Mouse (Mus musculus): ENCODE measurements at regions not wholly inside any gene's neighbourhood (a gene's known extent, or its start where the extent isn't known, plus 50 kb on each side); places are given as distances from the start of the nearest gene placed in this dataset.

GRCm38 (mm10) chr3:70250733-70251132, 243.3 kb downstream of the Otol1 start:
- Histone ChIP-seq H3K27me3 (ENCODE audit: insufficient read depth, low read length) (no peaks in the 10 kb centered on the region), H3K4me1 (ENCODE audit: insufficient read depth, low read length) (no peaks in the 10 kb centered on the region), H3K27ac (ENCODE audit: low read depth, low read length) (no peak overlapping the region), H3K4me3 (ENCODE audit: low read depth, low read length) (no peak overlapping the region), H3K36me3 (ENCODE audit: insufficient read depth, low read length) (no peaks in the 10 kb centered on the region), H3K9me3 (ENCODE audit: low read length) (no peaks in the 10 kb centered on the region), H3K9ac (replicated peaks; ENCODE audit: low read length, poor library complexity, severe bottlenecking) (no peak overlapping the region), H3K4me2 (ENCODE audit: low read depth, low read length, poor library complexity, severe bottlenecking) (no peak overlapping the region)
- no peak for ATAC-seq (ENCODE audit: low FRiP score)
- DNase-seq (ENCODE audit: low spot score), result peak; percentile 8
- no peak for TF ChIP-seq CTCF (IDR thresholded peaks at IDR 0.05)
- WGBS, result 71% methylated on average over 7 of the region's 7 CpGs

- Histone ChIP-seq H3K27me3 (ENCODE audit: insufficient read depth, low read length) (no peaks in the 10 kb centered on the region), H3K4me2 (ENCODE audit: low read depth, low read length, poor library complexity, severe bottlenecking) (no peak overlapping the region), H3K9me3 (ENCODE audit: low read length) (no peaks in the 10 kb centered on the region), H3K4me1 (ENCODE audit: insufficient read depth, low read length) (no peaks in the 10 kb centered on the region), H3K36me3 (ENCODE audit: insufficient read depth, low read length) (no peaks in the 10 kb centered on the region), H3K9ac (replicated peaks; ENCODE audit: low read length, poor library complexity, severe bottlenecking) (no peak overlapping the region), H3K27ac (ENCODE audit: low read depth, low read length) (no peak overlapping the region), H3K4me3 (ENCODE audit: low read depth, low read length) (no peak overlapping the region)
- no peak for TF ChIP-seq CTCF (IDR thresholded peaks at IDR 0.05)
- DNase-seq (ENCODE audit: low spot score) (no peak), ATAC-seq (ENCODE audit: low FRiP score) (no peak)
- WGBS, result 48% methylated on average over 3 of the region's 3 CpGs
Measured at GRCm38 (mm10) chr3:70263318-70263717, 255.9 kb downstream of the Otol1 start.

GRCm38 (mm10) chr3:70288590-70289388, 281.4 kb downstream of the Otol1 start:
- WGBS, result 52% methylated on average over 7 of the region's 7 CpGs
- Histone ChIP-seq H3K4me2 (ENCODE audit: low read depth, low read length, poor library complexity, severe bottlenecking) (no peak overlapping the region), H3K9me3 (ENCODE audit: low read length) (no peaks in the 10 kb centered on the region), H3K36me3 (ENCODE audit: insufficient read depth, low read length) (no peaks in the 10 kb centered on the region), H3K27ac (ENCODE audit: low read depth, low read length) (no peak overlapping the region), H3K4me1 (ENCODE audit: insufficient read depth, low read length) (no peaks in the 10 kb centered on the region), H3K9ac (replicated peaks; ENCODE audit: low read length, poor library complexity, severe bottlenecking) (no peak overlapping the region), H3K27me3 (ENCODE audit: insufficient read depth, low read length) (no peaks in the 10 kb centered on the region), H3K4me3 (ENCODE audit: low read depth, low read length) (no peak overlapping the region)
- no peak for DNase-seq (ENCODE audit: low spot score)
- ATAC-seq (ENCODE audit: low FRiP score), result no peak
- TF ChIP-seq CTCF (IDR thresholded peaks at IDR 0.05), result no peak

- Histone ChIP-seq H3K27ac (ENCODE audit: low read depth, low read length) (no peak overlapping the region), H3K9me3 (ENCODE audit: low read length) (no peaks in the 10 kb centered on the region), H3K9ac (replicated peaks; ENCODE audit: low read length, poor library complexity, severe bottlenecking) (no peak overlapping the region), H3K4me3 (ENCODE audit: low read depth, low read length) (no peak overlapping the region), H3K36me3 (ENCODE audit: insufficient read depth, low read length) (no peaks in the 10 kb centered on the region), H3K4me2 (ENCODE audit: low read depth, low read length, poor library complexity, severe bottlenecking) (no peak overlapping the region), H3K4me1 (ENCODE audit: insufficient read depth, low read length) (no peaks in the 10 kb centered on the region), H3K27me3 (ENCODE audit: insufficient read depth, low read length) (no peaks in the 10 kb centered on the region)
- DNase-seq (ENCODE audit: low spot score) (peak; percentile 48), ATAC-seq (ENCODE audit: low FRiP score) (no peak)
- WGBS, result 86% methylated on average over 1 of the region's 1 CpGs
- no peak for TF ChIP-seq CTCF (IDR thresholded peaks at IDR 0.05)
Measured at GRCm38 (mm10) chr3:70307556-70307955, 300.1 kb downstream of the Otol1 start.

- 81% methylated on average over 3 of the region's 3 CpGs for WGBS
- DNase-seq (ENCODE audit: low spot score) (no peak), ATAC-seq (ENCODE audit: low FRiP score) (no peak)
- H3K4me2 ChIP-seq (ENCODE audit: low read depth, low read length, poor library complexity, severe bottlenecking), result no peak overlapping the region
- no peak overlapping the region for H3K9ac ChIP-seq (replicated peaks; ENCODE audit: low read length, poor library complexity, severe bottlenecking)
- TF ChIP-seq CTCF (IDR thresholded peaks at IDR 0.05), result no peak
- no peak overlapping the region for H3K4me3 ChIP-seq (ENCODE audit: low read depth, low read length)
- no peaks in the 10 kb centered on the region for H3K36me3 ChIP-seq (ENCODE audit: insufficient read depth, low read length)
- H3K27me3 ChIP-seq (ENCODE audit: insufficient read depth, low read length), result no peaks in the 10 kb centered on the region
- no peaks in the 10 kb centered on the region for H3K4me1 ChIP-seq (ENCODE audit: insufficient read depth, low read length)
- no peak overlapping the region for H3K27ac ChIP-seq (ENCODE audit: low read depth, low read length)
- H3K9me3 ChIP-seq (ENCODE audit: low read length), result no peaks in the 10 kb centered on the region
Measured at GRCm38 (mm10) chr3:70308061-70308461, 300.6 kb downstream of the Otol1 start.

GRCm38 (mm10) chr3:70309304-70309703, 301.9 kb downstream of the Otol1 start:
- no peaks in the 10 kb centered on the region for H3K36me3 ChIP-seq (ENCODE audit: insufficient read depth, low read length)
- no peak for TF ChIP-seq CTCF (IDR thresholded peaks at IDR 0.05)
- no peaks in the 10 kb centered on the region for H3K27me3 ChIP-seq (ENCODE audit: insufficient read depth, low read length)
- no peak overlapping the region for H3K4me3 ChIP-seq (ENCODE audit: low read depth, low read length)
- WGBS, result 82% methylated on average over 4 of the region's 4 CpGs
- no peak overlapping the region for H3K4me2 ChIP-seq (ENCODE audit: low read depth, low read length, poor library complexity, severe bottlenecking)
- no peak overlapping the region for H3K9ac ChIP-seq (replicated peaks; ENCODE audit: low read length, poor library complexity, severe bottlenecking)
- no peak overlapping the region for H3K27ac ChIP-seq (ENCODE audit: low read depth, low read length)
- ATAC-seq (ENCODE audit: low FRiP score) (no peak), DNase-seq (ENCODE audit: low spot score) (peak; percentile 17)
- H3K4me1 ChIP-seq (ENCODE audit: insufficient read depth, low read length), result no peaks in the 10 kb centered on the region
- no peaks in the 10 kb centered on the region for H3K9me3 ChIP-seq (ENCODE audit: low read length)
